Mouse (Mus musculus) spleen, adult 2 months (tissue): ENCODE results near the gene Gm20388.

ENCODE experiments used
- CTCF ChIP-seq: fragments of 200-500 bp; IDR thresholded peaks from 2 replicates; pipeline ENCODE4 v1.5.1; 2011; ENCODE audit warnings: mild to moderate bottlenecking, inconsistent platforms; ENCODE audit not compliant: insufficient read depth, insufficient read length, insufficient replicate concordance; ENCODE audit errors: extremely low read depth
- POLR2A ChIP-seq: fragments of 200-500 bp; IDR thresholded peaks from 2 replicates; pipeline ENCODE4 v1.6.1; 2011; ENCODE audit warnings: low read depth, low read length, inconsistent platforms

DNA sequence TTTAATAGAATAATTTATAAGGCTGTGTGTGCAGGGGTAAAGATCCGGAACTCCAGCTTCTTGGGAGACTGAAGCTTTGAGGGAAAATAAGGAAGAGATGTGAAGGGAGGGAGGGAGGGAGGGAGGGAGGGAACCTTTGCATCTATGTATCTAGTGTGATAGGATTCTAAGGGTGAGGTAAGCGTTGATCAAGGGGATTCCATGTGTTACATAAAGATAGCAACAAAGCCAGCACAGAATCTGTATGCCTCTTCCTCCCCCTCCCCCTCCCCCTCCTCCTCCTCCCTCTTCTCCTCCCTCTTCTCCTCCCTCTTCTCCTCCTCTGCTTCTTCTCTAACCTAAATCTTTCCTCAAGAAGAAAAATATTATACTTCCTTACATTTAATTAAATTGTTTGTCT, 3436.7 kb downstream of the Gm20388 start:
- TF ChIP-seq POLR2A (no peak), CTCF (no peak)
